Mouse (Mus musculus) intestine, embryonic 14.5 days (tissue): Measurements from ENCODE around the gene Cep295. TPM values are rescaled to one million over a fixed set of nuclear protein-coding genes. Genes with fewer than 3 reads are reported as not detected.
"Not testable (repeated sequence)": the region's sequence is repeated elsewhere in the genome, so short reads cannot be mapped to it uniquely, and the experiment has no call there.

Experiments
- ATAC-seq: fragments of 200-750 bp; cut with Nextera tagmentation; replicated peaks from 2 replicates; pipeline ENCODE4 v1.8.0; 2017; ENCODE audit warnings: low read depth, moderate number of reproducible peaks, moderate TSS enrichment, moderate library complexity; ENCODE audit not compliant: low FRiP score, low TSS enrichment
- DNase-seq: peaks from one replicate; pipeline ENCODE4 v3.0.0-alpha.2; 2018; ENCODE audit warnings: low spot score
- H3K27ac ChIP-seq: fragments of 300-500 bp; sonication (generic); 2 replicates; pipeline ENCODE4 v1.5.1; 2014; ENCODE audit warnings: low read depth, mild to moderate bottlenecking, control low read depth
- H3K27me3 ChIP-seq: fragments of 300-500 bp; sonication (generic); replicated peaks from 2 replicates; pipeline ENCODE4 v1.6.1; 2014; ENCODE audit warnings: low read length, control low read depth; ENCODE audit not compliant: control insufficient read depth, insufficient read depth
- H3K36me3 ChIP-seq: fragments of 300-500 bp; sonication (generic); 2 replicates; pipeline ENCODE4 v1.6.1; 2014; ENCODE audit warnings: low read length, control low read depth; ENCODE audit not compliant: control insufficient read depth, insufficient read depth
- H3K4me1 ChIP-seq: fragments of 300-500 bp; sonication (generic); replicated peaks from 2 replicates; pipeline ENCODE4 v1.6.1; 2014; ENCODE audit warnings: low read length, control low read depth, mixed read lengths; ENCODE audit not compliant: control insufficient read depth, insufficient read depth
- H3K4me2 ChIP-seq: fragments of 300-500 bp; sonication (generic); 2 replicates; pipeline ENCODE4 v1.6.1; 2014; ENCODE audit warnings: low read length
- H3K4me3 ChIP-seq: fragments of 300-500 bp; sonication (generic); 2 replicates; pipeline ENCODE4 v1.5.1; 2014; ENCODE audit warnings: low read depth, low read length, control low read depth, mixed read lengths
- H3K9ac ChIP-seq: fragments of 300-500 bp; sonication (generic); 2 replicates; pipeline ENCODE4 v1.6.1; 2014; ENCODE audit warnings: mild to moderate bottlenecking, low read length
- H3K9me3 ChIP-seq: fragments of 300-500 bp; sonication (generic); 2 replicates; pipeline ENCODE4 v1.6.1; 2016; ENCODE audit warnings: low read length, control low read depth; ENCODE audit not compliant: control insufficient read depth
- whole genome bisulfite sequencing: fragments of 180-500 bp; shearing (Covaris S2); extraction: QIAGEN DNeasy Blood & Tissue Kit; methylation state at CpG from one replicate; pipeline ENCODE4 v1.1.7; 2014; 5-methylcytosine and 5-hydroxymethylcytosine counted together
- polyA plus RNA-seq: library from polyadenylated mRNA; unstranded; fragments of >200 nt; fragmentation: Nextera tagmentation; extraction: Ambion mirVana; gene quantifications from 2 replicates; pipeline ENCODE4 v1.2.1, GENCODE M21; 2014

The Cep295 gene
- polyA plus RNA-seq, 1 experiment from 2014 or later = 17.3 TPM

DNA sequence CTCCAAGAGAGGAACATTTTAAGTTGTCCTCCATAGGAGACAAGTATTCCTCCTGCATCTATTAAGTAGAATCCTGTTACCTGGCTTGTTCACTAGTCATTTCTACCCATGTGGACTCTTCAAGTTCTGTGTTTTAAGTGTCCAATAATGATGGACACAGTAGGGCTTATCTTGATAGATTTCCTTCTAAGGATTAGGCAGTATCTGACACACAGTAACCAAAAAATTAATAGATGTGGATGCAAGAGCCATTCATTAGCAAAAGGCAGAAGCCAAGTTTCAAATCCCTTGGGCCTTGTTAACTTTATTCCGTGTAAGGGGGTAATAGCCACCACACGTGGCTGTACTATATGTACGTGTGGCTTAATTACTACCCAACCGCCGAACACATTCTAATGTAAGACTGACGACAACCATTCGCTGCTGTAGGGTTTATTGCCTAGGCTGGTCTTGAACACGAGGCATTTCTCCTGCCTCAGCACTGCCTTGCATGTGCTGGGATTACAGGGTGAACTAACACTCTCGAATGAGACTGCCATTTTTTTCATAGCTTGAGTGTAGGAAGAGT lies 588 bp downstream of the Cep295 start:
- H3K36me3 ChIP-seq = peaks cover 19% of the 10 kb centered on the region
- peak overlapping the region; percentile 74 for H3K9ac ChIP-seq
- peak overlapping the region; percentile 77 for H3K4me3 ChIP-seq
- H3K4me1 ChIP-seq = no peaks in the 10 kb centered on the region; the same call in 1 of the 2 replicates
- DNase-seq (no peak), ATAC-seq (no peak)
- no peaks in the 10 kb centered on the region for H3K27me3 ChIP-seq
- peak overlapping the region; percentile 43 for H3K27ac ChIP-seq
- WGBS = under 1% methylated on average over 9 of the region's 9 CpGs
- H3K4me2 ChIP-seq = peak overlapping the region; percentile 87
- no peaks in the 10 kb centered on the region for H3K9me3 ChIP-seq

- Histone ChIP-seq H3K9me3 (no peaks in the 10 kb centered on the region), H3K9ac (no peak overlapping the region), H3K4me3 (no peak overlapping the region), H3K27me3 (no peaks in the 10 kb centered on the region), H3K4me2 (no peak overlapping the region), H3K27ac (no peak overlapping the region), H3K4me1 (no peaks in the 10 kb centered on the region), H3K36me3 (peaks cover 77% of the 10 kb centered on the region)
- WGBS = 70% methylated on average over 2 of the region's 2 CpGs
- no peak for ATAC-seq
- no peak for DNase-seq
These were observed 7.7 kb downstream of the Cep295 start for GRCm38 (mm10) chr9:15349925-15350324.

GRCm38 (mm10) chr9:15337776-15338175 lies 19.8 kb downstream of the Cep295 start:
- ATAC-seq (no peak), DNase-seq (no peak)
- Histone ChIP-seq H3K4me3 (no peak overlapping the region), H3K36me3 (peaks cover 97% of the 10 kb centered on the region), H3K9ac (no peak overlapping the region), H3K27ac (no peak overlapping the region), H3K4me2 (no peak overlapping the region), H3K9me3 (no peaks in the 10 kb centered on the region), H3K27me3 (no peaks in the 10 kb centered on the region), H3K4me1 (no peaks in the 10 kb centered on the region)
- WGBS = 95% methylated on average over 4 of the region's 4 CpGs

DNA sequence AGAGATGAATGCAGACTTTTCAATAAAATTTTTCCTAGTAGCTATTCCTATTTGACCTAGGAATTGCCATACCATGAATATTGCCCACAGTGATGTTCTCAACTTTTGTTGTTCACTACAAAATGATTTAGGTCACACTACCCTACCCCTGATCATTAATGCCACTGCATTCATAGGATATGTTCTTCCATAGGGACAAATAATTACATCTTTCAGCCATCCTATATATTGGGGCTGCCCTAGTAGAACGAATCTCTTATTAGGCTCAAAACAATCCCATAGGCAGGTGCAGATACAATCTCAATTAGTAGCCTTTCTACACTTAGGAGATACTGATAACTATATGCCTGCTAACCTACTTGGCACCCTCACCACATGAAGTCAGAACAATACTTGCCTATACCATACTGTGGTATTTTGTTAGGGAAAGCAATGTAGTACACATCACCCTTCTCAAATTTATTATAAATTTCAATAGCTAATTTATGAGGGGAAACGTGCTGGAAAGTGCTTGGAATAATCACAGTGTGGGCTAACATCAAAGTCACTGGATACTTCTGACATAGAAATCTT lies 39.3 kb downstream of the Cep295 start:
- H3K4me2 ChIP-seq = no peak overlapping the region
- H3K36me3 ChIP-seq = peaks cover 62% of the 10 kb centered on the region
- H3K27me3 ChIP-seq = no peaks in the 10 kb centered on the region
- H3K4me1 ChIP-seq = no peaks in the 10 kb centered on the region
- no peak overlapping the region for H3K27ac ChIP-seq
- WGBS = 74% methylated on average over 2 of the region's 2 CpGs
- no peaks in the 10 kb centered on the region for H3K9me3 ChIP-seq
- peak; percentile 40 for ATAC-seq
- no peak for DNase-seq
- H3K4me3 ChIP-seq = no peak overlapping the region
- no peak overlapping the region for H3K9ac ChIP-seq

DNA sequence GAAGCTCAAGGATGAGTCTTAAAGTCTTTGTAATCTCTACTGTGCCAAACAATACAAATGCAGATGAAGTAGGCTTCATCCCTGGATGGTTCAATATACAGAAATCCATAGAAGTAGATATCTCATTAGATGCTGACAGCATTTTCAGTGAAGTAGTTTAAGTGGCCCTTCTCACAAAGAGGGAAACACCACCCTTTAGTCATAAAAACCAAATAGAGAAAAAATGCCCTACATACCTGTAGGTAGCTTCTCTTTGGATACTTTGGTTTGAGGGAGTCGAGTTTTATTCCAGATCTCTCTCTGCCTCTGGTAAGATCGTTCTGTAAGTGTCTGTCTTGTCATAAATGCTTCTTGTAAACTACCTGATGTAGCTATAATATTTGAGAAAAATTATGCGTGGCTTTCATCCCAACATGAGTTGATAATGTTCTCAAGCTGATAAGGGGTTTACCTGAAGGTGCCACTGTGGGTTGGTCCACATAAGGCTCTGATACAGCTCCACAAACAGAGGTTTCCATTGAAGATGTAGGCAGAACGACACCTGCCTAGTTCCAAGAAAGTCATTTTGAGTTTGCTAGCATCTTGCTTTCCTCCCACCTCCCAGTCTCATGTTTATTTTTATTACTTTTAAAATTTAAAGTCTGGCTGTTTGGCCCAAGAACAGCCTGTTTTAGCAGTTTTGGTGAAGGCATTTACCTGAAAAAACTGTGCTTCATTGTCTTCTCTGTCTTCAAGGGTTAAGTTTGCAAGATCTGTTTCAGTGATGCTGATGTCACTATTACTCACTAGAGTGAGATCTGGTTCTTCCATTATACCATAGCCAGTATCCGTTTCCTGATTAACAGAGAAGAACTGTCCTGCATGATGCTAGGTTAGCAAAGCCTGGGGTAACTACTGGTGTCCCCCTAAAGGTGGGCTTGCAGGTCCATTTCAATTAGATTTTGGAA lies 40.1 kb downstream of the Cep295 start:
- DNase-seq = no peak
- no peaks in the 10 kb centered on the region for H3K4me1 ChIP-seq
- no peak overlapping the region for H3K9ac ChIP-seq
- no peaks in the 10 kb centered on the region for H3K9me3 ChIP-seq
- H3K36me3 ChIP-seq = peaks cover 62% of the 10 kb centered on the region
- no peak for ATAC-seq
- no peaks in the 10 kb centered on the region for H3K27me3 ChIP-seq
- no peak overlapping the region for H3K4me2 ChIP-seq
- WGBS = 62% methylated on average over 5 of the region's 5 CpGs
- H3K27ac ChIP-seq = no peak overlapping the region
- H3K4me3 ChIP-seq = no peak overlapping the region

GRCm38 (mm10) chr9:15316296-15316695 lies 41.3 kb downstream of the Cep295 start:
- WGBS = 100% methylated on average over 1 of the region's 2 CpGs
- H3K27me3 ChIP-seq, H3K4me3 ChIP-seq, ATAC-seq, H3K27ac ChIP-seq, H3K4me2 ChIP-seq, H3K4me1 ChIP-seq, DNase-seq, H3K9ac ChIP-seq, H3K9me3 ChIP-seq: not testable (repeated sequence)
- peaks cover 63% of the 10 kb centered on the region for H3K36me3 ChIP-seq

- H3K4me3 ChIP-seq = no peak overlapping the region
- peaks cover 74% of the 10 kb centered on the region for H3K36me3 ChIP-seq
- 100% methylated on average over 1 of the region's 1 CpGs for WGBS
- DNase-seq (no peak), ATAC-seq (no peak)
- no peaks in the 10 kb centered on the region for H3K27me3 ChIP-seq
- H3K9ac ChIP-seq = no peak overlapping the region
- no peak overlapping the region for H3K27ac ChIP-seq
- H3K4me2 ChIP-seq = no peak overlapping the region
- H3K9me3 ChIP-seq = no peaks in the 10 kb centered on the region
- no peaks in the 10 kb centered on the region for H3K4me1 ChIP-seq
These were observed 43.0 kb downstream of the Cep295 start for GRCm38 (mm10) chr9:15314619-15315018.

DNA sequence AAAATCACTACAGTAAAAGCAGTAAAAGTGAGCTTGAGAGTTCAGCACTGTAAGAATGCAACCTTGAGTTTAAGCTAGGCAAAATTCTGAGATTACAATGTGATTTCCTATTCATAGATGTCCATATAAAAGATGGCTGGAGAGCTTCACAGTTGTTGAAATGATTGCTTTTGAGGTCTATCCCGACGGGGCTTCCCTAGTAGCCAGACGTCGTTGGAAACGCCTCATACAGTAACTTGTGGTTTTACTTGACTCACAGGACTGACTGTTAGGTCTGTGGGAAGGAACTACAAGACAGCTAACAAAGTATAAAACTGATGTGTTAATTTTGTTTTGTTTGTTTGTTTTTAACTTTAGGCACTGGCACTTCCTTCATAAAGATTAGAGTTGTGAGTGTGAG lies 44.0 kb downstream of the Cep295 start:
- Histone ChIP-seq H3K27me3 (no peaks in the 10 kb centered on the region), H3K4me3 (no peak overlapping the region), H3K4me1 (peaks cover 8% of the 10 kb centered on the region; the same call in 1 of the 2 replicates), H3K27ac (no peak overlapping the region), H3K4me2 (no peak overlapping the region), H3K9ac (no peak overlapping the region), H3K36me3 (peaks cover 84% of the 10 kb centered on the region), H3K9me3 (no peaks in the 10 kb centered on the region)
- 89% methylated on average over 5 of the region's 5 CpGs for WGBS
- ATAC-seq (no peak), DNase-seq (no peak)
